Mouse (Mus musculus) liver, embryonic 18 days (tissue): ENCODE results near the gene Foxo4. TPM values are rescaled to one million over a fixed set of nuclear protein-coding genes. Genes with fewer than 3 reads are reported as not detected.

Experiments used
- polyA plus RNA-seq: library from polyadenylated mRNA; depleted of rRNA; stranded (reverse); fragments of >200 nt; gene quantifications from 2 replicates; pipeline ENCODE4 v1.2.3, GENCODE M21; 2012; rRNA removed

Foxo4 gene
- polyA plus RNA-seq = 11.2 and 11.8 TPM in 2 replicates

DNA sequence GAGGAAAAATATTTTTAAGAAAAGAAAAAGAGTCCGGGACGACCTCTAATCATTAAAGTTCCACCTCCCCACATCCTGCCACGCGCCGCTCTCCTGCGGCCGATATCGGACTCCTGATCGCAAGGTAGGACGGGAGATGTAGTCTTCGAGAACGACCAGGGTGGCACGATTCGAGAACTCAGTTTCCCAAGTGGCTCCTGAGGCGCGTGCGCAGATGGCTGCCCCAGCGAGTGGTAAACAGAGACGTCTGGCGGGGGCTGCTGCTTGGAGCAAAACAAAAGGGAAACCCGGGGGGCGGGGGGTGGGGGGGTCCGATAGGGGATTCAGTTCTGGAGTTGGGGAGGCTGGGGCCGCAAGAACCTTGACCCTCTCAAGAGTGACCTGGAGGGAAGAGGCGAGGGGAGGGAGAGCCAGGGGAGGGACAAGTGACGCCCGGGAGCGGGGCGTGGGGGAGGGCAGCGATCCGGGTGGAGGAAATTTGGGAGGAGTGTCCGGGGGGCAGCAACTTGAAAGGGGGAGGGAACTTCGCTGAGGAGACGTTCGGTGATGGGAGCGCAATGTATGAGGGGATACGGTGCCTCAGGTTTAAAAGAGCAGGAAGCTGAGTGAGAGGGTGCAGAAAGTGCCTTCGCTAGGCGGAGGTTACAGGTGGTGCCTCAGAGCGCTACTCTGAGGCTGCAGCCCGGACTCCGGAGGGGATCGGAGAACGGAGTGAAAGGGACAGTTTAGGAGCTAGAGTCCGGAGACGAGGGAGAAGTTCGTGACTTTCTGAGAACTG lies at the start of gene Foxo4:
Gene Foxo4 (plus strand): TSS at position 577 of the 778 bp plus-strand sequence.

DNA sequence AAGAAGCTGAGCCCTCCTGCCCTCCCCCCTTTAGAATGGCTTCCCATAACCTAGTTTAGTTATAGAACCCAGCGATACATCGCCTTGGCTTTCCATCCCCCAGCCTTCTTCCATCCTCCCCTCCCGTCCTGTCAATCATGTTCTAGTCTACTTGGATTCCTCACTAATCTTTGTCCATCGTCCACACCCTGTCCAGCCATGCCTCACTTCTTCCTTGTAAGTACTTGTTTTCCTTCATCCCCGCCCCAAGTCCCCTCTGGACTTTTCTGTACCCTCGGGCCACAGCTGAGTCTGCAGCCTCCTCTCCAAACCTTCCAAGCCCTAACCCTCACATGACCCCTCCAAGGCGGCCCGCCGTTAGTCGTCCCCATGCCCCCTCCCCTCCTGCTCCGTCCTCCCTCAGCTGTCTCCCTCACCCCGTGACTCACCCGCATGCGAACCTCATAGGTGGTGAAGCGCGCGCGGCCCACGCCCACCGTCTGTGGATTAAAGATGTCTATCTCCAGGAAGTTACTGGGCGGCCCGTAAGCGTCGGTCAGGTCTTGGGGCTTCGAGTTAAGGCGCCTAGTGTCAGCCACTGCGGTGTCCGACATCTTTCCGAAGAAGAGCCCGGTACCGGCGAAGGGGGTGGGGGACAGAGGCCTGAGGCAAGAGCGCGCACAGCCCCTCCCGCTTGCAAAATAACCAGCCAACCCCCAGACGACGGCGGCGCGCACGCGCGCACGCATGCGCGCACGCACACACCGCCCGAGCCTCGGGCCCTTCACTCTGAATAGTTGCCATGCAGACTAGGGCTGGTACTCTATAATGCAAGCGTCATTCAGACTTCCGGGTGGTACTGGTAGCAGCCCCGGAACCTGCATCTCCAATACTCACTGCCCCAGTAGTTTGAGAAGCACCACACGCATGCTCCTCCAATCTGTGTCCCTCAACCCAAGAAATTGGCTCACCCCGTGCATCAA lies 32.2 kb upstream of the Foxo4 start, which contains the start of gene Snx12:
Gene Snx12 (minus strand): TSS at position 730 of the 962 bp plus-strand sequence.

DNA sequence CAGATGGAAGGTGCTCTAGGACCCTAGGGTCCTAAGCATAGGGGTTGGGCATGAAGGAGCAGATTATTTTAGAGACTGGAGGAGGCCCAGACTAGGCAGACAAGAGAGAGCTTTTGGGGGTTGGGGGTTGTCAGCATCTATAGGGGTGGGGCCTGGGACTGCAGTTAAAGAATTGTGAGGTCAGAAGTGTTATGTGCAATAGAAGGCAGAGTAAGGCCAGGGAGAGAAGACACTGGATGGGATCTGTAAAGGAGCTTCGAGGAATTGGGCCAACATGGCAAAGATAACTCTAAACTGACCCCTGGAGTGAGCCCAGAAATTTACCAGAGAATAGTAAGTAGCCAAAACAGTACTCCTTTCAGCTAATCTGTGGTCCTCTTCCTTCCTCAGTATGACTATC lies 9.6 kb downstream of the Foxo4 start, which contains the start of gene Gm614:
Gene Gm614 (minus strand): TSS at position 101 of the 400 bp plus-strand sequence.

DNA sequence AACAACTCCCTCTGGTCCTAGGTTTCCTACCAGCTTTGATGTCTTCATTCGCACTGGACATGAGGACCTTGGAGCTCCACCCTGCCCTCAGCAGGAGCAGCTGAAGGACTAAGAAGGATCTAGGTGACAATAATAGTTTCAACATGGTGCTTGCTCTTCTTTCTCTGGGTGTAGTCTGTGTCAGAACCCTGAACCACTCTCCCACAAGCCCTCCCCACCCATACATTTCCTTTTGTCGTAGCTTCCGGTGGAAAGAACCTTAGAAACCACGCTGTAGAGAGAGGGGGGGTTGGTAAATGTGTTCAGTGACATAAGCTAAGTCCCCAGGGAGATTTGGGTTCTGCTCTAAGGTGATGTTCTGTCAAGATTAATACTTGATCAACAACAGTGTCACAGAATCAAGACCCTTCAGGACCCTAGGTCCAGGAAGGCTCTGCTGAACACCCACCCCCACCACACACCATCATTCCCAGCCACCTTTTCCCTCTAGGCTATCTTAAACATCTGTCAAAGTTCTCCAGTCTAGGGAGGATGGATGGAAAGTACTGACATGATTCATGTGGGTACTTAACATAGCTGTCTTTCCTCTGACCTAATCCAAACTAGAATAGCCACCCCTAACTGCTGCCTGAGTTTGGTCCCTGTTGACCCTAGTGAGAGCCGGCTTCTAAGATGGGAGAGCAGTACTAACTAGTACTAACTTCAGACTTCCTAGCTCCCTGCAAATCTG lies 13.9 kb downstream of the Foxo4 start, which contains the start of gene Il2rg:
Gene Il2rg (minus strand): TSS at position 231 of the 730 bp plus-strand sequence.

DNA sequence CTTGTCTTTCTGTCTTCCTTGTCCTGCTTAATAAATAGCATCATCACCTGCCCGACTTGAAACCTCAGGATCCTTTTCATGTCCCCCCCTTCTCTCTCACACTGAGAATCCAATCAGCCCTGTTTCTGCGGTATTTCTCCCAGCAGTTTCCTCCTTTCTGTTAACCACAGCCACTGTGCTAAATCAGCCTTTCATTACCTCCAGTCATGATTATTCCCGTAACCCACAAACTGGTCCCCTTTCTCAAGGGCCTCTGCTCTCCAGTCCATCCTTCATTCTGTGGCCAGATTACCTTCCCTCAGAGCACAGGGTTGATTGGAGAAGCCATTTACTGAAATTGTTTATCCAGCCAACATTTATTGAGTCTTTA lies 14.4 kb downstream of the Foxo4 start, which contains the start of gene Gm20489:
Gene Gm20489 (minus strand): TSS at position 269 of the 370 bp plus-strand sequence.

DNA sequence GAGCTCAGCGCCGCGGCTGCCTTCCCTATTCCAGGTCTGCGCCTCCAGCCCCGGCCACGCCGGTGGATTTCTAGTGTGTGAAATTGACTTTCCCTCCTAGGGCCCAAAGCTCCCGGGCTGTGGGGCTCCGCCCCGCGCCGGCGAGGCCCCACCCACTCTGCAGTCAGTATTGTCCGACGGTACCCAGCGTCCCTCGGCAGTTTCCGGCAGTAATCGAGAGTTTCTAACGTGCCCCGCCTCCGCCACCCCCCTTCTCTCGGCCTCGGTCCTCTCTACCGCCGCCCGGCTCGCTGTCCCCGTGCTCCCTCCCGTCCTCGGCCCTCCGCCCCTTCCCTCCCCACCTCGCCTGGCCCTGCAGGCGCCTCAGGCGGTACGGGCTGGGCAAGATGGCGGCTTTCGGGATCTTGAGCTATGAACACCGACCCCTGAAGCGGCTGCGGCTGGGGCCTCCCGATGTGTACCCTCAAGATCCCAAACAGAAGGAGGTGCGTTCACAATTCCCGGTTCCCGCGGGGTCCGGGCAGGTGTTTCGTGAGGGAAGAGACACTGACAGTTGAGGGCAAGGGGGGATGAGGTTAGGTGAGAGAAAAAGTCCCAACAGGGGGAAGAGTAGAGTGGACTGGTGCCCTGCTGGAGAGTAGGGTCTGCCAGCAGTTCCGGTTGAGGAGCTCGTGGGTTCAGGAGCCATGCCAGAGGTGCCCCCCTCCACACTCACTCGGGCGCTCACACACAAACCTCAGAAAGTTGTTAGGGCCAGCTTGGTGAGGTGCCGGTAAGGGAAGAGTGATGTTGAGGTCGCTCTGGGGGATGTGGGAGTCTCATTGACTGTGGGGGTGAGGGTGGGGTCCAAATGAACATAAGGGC lies 19.8 kb downstream of the Foxo4 start, which contains the start of gene Med12:
Gene Med12 (plus strand): TSS at position 156 of the 864 bp plus-strand sequence.

DNA sequence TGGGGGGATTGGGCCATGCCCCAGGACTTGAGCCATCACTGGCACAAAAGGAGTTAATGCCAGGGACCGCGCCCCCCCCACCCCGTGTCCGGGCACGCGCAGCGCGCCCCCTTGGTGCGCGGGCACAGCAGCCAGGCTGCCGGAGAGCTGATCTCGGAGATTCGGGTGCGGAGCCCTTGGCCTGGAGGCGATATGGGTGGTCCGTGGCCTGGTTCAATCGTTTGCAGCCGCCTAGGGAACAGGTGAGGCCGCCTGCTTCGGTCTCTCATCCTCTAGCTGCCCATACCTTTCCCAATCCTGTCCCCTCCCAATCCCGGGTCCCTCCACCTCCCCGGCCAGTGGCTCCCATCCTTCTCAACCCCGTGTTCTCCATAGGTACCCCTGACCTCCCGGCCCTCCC lies 44.7 kb downstream of the Foxo4 start, which contains the start of gene Nlgn3:
Gene Nlgn3 (plus strand): TSS at position 114 of the 400 bp plus-strand sequence.

Other genes starting within 250 kb of the Foxo4 start
- not detected in 2 replicates for gene Tex11, start 194.9 kb upstream of the Foxo4 start, polyA plus RNA-seq
- 0.67 and 0.80 TPM in 2 replicates for gene Slc7a3, start 168.5 kb upstream of the Foxo4 start, polyA plus RNA-seq
- gene Snx12, start 32.0 kb upstream of the Foxo4 start, polyA plus RNA-seq = 16.4 and 17.2 TPM in 2 replicates
- 0.05 and 0.16 TPM in 2 replicates for gene Gm614, start 9.5 kb downstream of the Foxo4 start, polyA plus RNA-seq
- 7.1 and 7.4 TPM in 2 replicates for gene Il2rg, start 13.7 kb downstream of the Foxo4 start, polyA plus RNA-seq
- gene Gm20489, start 14.5 kb downstream of the Foxo4 start, polyA plus RNA-seq = not detected in 2 replicates
- 22.5 and 30.8 TPM in 2 replicates for gene Med12, start 19.5 kb downstream of the Foxo4 start, polyA plus RNA-seq
- 0.04 and 0.06 TPM in 2 replicates for gene Nlgn3, start 44.6 kb downstream of the Foxo4 start, polyA plus RNA-seq
- gene Gjb1, start 121.8 kb downstream of the Foxo4 start, polyA plus RNA-seq = 388 and 432 TPM in 2 replicates
- 9.1 and 11.6 TPM in 2 replicates for gene Zmym3, start 166.3 kb downstream of the Foxo4 start, polyA plus RNA-seq
- 100 and 105 TPM in 2 replicates for gene Nono, start 174.8 kb downstream of the Foxo4 start, polyA plus RNA-seq
- 0.36 and 0.64 TPM in 2 replicates for gene Itgb1bp2, start 194.6 kb downstream of the Foxo4 start, polyA plus RNA-seq